Mouse (Mus musculus) lung, adult 2 months (tissue): ENCODE results near the gene Yod1.

Experiments
- CTCF ChIP-seq: fragments of 200-500 bp; IDR thresholded peaks from 2 replicates; pipeline ENCODE4 v1.5.1; 2011; ENCODE audit warnings: mild to moderate bottlenecking, low read length, control low read depth; ENCODE audit not compliant: insufficient read depth
- POLR2A ChIP-seq: fragments of 200-500 bp; IDR thresholded peaks from 2 replicates; pipeline ENCODE4 v1.6.1; 2011; ENCODE audit warnings: low read depth, mild to moderate bottlenecking, control low read depth, low read length, borderline replicate concordance; ENCODE audit errors: extremely low read depth

- TF ChIP-seq CTCF (no peak), POLR2A (no peak)
These were observed 25.1 kb downstream of the Yod1 start for GRCm38 (mm10) chr1:130742201-130742600.
